Mouse (Mus musculus): Measurements from ENCODE around the gene Sstr3.

DNA sequence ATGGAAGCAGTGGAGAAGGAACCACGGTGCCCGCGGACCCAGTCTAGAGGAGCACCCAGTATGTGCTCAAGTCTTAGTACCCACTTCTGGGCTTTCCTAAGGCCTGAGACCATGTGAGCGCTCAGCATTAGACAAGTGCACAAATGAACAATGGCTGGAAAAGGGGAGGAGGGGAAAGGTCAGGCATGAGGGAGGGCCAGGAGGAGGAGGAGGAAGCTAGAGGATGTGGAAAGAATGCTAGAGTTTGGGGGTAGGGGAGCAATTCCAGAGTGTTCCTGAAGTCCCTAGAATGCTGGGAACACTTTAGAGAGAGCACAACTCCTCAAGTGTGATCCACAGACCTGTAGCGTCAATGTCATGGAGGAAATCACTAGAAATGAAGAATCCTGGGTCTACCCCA is 20.3 kb downstream of the Sstr3 start:
- no peak for TF ChIP-seq CTCF (IDR thresholded peaks at IDR 0.05; ENCODE audit: borderline replicate concordance, insufficient read depth, low read length)
- TF ChIP-seq POLR2A (IDR thresholded peaks at IDR 0.05; ENCODE audit: low read depth, low read length) = no peak

All from embryonic fibroblast, embryonic 13.5 days (primary cell).